Mouse (Mus musculus): ENCODE results near the gene Tmem217.

Gene Tmem217

GRCm38 (mm10) chr17:29488257-29488977 is 63.8 kb downstream of the Tmem217 start:
- no peak for DNase-seq (ENCODE audit: low spot score)

- peak; percentile 43 for DNase-seq (ENCODE audit: low spot score)
These were observed 66.6 kb downstream of the Tmem217 start for GRCm38 (mm10) chr17:29485336-29486233.

- no peak for DNase-seq (ENCODE audit: low spot score)
These were observed 67.8 kb downstream of the Tmem217 start for GRCm38 (mm10) chr17:29484431-29484830.

GRCm38 (mm10) chr17:29483282-29483681 is 68.9 kb downstream of the Tmem217 start:
- DNase-seq (ENCODE audit: low spot score) = no peak

GRCm38 (mm10) chr17:29482632-29483031 is 69.6 kb downstream of the Tmem217 start:
- DNase-seq (ENCODE audit: low spot score) = no peak

GRCm38 (mm10) chr17:29480256-29480655 is 71.9 kb downstream of the Tmem217 start:
- DNase-seq (ENCODE audit: low spot score) = no peak

GRCm38 (mm10) chr17:29478271-29478670 is 73.9 kb downstream of the Tmem217 start:
- no peak for DNase-seq (ENCODE audit: low spot score)

- DNase-seq (ENCODE audit: low spot score) = no peak
These were observed 74.8 kb downstream of the Tmem217 start for GRCm38 (mm10) chr17:29477357-29477756.

- no peak for DNase-seq (ENCODE audit: low spot score)
These were observed 75.7 kb downstream of the Tmem217 start for GRCm38 (mm10) chr17:29476461-29476860.
